Mouse (Mus musculus) spleen, postnatal 10 days (tissue): Measurements from ENCODE around the gene Cend1.
A peak's percentile ranks its signal among the peaks of the same experiment; 100 is the strongest.

Source experiments
- DNase-seq, 2 experiments: peaks; one replicate each; pipeline ENCODE4 v3.0.0; 2021 to 2022; ENCODE audit warnings: low spot score in 2 of 2

Gene Cend1

DNA sequence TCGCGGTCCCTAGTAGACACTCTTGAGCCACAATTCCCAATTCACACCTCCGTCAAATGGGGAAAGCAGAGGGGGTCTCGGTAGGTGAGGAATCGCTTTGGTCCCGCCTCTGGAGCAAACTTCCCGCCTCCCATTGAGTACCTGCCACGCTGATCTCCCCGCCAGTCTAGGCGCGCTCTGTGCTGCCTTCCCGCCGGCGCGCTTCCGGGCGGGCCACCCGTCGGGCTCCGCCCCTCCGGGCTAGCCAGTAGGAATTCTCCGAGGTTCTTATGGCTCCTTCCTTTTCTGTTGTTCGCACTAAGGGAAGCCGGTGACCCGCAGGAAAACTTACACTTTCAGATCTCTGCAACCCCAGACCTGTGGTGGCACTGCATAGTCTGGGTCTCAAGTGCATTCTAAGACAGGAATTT, 14.5 kb upstream of the Cend1 start, which contains the start of gene Pidd1:
Gene Pidd1, minus strand, starts transcription at position 198 of the 410 bp plus-strand sequence.
- DNase-seq: peak in 1 of 2 experiments; percentile 79

DNA sequence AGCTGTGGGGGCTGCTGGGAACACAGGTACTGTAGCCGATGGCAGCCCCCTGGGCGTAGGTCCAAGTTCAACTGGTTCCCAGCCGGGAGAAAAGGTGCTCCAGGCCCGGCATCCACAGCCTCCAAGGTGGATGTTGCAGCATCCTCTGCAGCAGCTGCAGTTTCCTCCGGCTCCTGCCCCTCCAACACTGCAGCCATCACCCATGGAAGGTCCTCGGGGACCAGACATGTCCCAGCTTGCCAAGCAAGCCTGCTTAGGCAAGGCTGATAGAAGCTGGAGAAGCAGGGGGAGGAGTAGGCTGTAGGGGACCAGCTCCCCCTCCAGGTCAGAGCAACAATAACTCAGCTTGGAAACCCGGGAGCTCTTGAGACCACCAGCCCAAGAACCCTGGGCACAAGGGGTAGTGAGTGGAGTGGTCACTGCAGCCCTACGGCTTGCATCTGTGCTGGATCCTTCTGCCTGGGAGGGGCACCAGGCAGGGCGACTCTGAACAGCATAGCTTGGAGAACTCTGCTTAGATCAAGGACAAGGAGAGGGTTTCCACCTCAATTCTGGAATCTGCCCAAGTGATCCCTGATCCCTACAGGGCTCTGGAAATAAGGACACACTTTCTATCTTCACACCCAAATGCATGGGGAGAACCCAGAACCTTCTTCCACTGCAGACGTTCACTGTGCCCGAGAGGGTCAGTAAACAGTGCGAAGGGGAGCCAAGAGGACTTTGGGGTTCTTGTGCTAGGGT, 14.0 kb upstream of the Cend1 start:
- peak; percentile 55 to 62 for DNase-seq

DNA sequence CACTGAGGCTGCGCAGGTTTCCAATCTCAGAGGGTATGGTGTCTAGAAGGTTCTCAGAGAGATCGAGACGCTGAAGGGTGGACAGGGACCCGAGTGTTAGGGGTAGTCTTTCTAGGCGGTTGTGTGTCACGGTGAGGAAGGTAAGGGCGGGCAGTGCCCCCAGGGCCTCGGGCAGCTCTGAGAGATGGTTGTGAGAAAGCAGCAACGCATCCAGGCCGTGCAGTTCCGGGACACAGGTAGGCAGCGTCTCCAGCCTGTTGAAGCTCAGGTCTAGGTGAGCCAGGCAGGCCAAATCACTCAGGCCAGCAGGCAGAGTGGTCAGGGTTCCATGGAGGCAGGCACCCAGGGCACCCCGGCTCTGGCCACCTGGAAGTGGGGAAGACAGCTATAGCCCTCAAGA, 12.9 kb upstream of the Cend1 start:
- peak; percentile 25 to 29 for DNase-seq

GRCm38 (mm10) chr7:141441460-141441859, 12.2 kb upstream of the Cend1 start:
- DNase-seq: peak in 1 of 2 experiments; percentile 19

DNA sequence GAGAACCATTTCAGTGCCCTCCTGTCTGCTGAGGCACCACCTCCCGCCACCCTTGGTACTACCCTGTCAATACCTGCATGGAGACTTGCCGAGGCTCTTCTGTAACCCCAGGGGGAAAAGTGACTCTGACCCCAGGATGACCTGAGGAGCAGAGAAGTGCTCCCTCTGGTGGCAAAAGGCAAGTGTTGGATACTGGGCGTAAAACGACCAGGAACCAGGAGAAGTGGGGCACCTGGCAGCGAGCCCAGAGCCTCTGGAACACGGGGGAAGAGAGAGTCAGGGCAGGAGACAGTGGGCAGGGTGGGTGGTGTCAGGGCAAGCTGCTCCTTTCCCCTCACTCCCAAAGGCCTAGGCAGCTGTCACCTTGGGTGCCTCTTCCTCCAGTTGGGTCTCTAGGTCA, 11.3 kb upstream of the Cend1 start:
- DNase-seq: peak in 1 of 2 experiments; percentile 70

DNA sequence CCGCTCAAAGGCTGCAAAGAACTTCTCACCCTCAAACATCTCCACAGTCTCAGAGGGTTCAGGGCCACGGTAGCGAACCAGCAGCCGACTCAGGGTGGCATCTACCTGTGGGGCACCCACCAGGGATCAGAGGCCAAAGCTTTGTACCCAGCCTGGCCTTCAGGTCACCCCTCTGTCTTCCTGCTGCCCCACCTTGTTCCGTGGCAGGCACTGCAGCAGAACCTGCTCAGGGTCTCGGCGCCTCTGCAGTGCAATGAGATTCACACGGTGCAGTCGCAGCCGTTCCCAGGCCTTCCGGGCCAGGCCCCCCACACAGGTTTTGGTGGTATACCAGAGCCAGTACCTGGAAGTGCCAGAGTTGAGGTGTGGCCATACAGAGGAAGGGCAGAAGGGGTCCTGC, 10.5 kb upstream of the Cend1 start:
- DNase-seq: peak in 1 of 2 experiments; percentile 14

- DNase-seq: peak in 1 of 2 experiments; percentile 14
These were observed 9.9 kb upstream of the Cend1 start for GRCm38 (mm10) chr7:141439140-141439679.

- peak in 1 of 2 experiments; percentile 29 for DNase-seq
These were observed 9.1 kb upstream of the Cend1 start for GRCm38 (mm10) chr7:141438201-141438968.

DNA sequence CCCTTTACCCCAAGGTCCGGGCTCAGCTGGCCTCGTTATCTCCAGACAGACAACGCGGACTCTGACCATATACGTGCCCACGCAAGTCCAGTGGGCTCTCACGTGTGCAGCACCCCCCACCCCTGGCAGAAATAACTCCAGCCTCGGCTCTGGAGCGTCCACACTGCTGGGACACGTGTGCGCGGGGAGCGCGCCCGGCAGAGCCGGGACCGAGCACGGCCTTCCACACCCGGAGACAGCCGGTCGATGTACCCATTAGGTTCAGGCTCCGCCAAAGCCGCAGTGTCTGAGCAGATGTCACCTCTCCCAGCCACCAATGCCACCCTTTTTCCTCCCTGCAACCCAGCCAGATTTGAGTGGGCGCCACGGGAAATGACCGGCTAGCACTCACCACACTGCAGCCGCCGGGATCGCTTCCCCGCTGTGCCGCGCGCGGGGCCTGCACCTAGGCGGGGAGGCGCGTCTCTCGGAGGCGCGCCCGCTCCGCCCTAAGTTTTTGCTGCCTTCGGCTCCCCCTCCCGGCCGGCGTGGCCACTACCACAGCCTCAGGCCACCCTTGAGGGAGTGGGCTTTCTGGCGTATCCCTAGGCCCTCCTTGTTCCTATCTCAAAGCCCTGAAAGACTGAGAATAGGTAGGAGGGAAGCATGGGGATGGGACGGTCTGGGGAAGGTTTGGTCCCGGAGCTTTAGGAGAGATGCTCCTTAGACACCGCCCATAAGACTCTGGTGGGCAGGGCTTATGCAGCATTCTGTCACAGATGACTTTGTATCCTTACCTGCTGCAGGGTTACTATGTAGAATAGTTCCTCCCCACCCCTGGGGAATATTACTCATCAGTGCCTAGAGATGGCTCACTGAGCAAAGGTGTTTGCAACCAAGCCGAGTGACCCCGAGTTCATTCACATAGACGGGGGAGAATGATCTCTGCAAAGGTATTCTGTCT, 8.2 kb upstream of the Cend1 start, which contains the start of gene Slc25a22:
Gene Slc25a22, minus strand, starts transcription at position 715 of the 943 bp plus-strand sequence.
- peak; percentile 83 to 89 for DNase-seq

- peak in 1 of 2 experiments; percentile 14 for DNase-seq
These were observed 7.2 kb upstream of the Cend1 start for GRCm38 (mm10) chr7:141436523-141436892.

GRCm38 (mm10) chr7:141435856-141436522, 6.7 kb upstream of the Cend1 start:
- peak in 1 of 2 experiments; percentile 18 for DNase-seq

DNA sequence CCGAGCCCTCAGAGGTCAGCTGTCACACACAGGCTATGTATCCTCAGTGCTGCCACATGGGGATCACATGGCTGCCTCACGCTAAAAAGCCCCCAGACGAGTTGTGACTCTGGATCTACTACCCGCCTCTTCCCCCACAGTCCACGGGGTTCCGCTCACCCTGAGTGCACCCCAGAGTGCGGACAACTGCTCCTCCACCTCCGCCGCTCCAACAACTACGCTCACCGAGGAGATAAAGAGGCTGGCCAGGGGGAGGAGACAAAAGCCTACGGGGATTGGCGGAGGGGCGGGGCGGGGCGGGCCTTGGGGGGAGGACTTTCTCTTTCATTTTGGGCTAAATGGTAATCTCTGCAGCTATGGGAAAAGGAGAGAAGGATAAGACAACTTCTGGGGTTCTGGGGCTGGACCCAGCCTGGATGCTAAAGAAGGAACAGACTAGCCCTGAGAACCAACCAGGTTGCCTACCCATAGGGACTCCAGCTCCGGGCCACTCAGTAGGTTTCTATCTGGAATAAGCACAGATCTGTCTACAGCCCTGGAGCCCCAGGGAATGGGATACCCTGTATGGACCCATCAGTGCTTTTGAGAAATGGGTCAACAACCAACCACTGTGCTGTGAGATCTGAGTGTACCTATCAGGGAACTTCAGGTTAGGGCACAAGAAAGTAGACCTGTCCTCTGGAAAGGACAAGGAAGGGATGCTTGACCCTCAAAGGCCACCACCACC, 6.0 kb upstream of the Cend1 start:
- peak; percentile 52 to 77 for DNase-seq

- DNase-seq: peak in 1 of 2 experiments; percentile 37
These were observed 5.2 kb upstream of the Cend1 start for GRCm38 (mm10) chr7:141434464-141434863.

DNA sequence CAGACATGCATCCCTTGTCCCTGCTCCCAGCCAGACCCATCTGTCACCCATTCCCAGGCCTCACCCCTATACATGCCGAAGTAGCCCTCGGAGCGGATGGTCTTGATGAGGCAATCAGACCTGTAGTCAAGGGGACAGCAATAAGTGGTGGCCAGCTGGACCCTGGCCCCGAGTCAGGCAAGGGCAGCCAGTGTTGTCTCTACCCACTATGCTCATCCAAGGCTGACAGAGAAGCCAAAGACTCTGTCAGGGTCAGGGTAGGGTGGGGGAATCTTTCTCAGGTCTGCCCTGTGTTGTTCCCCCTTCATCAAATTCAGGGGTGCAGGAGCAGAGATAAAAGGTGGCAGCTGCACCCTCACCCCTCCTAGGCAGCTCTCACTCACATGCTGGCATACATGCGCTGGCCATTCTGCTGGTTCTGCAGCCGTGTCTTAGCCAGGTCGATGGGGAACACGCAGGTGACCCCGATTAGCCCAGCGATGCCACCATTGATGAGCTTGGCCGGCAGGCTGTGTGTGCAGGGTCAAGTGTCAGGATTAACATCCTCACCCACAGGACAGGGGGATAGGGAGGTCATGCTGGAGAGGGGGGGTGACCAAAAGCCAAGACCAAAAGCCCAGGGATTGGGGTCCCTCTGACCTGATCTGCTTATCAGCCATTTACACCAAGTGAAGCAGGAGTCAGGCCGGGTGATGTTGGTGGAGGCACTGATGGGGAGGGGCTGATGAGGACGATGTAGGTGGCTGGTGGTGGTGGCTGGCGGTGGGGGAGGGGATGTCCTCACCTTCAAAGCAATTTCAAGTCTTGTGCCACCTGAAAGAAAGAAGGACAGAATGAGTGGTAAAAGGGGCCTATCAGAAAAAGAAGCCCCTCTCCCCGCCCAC, 4.5 kb upstream of the Cend1 start:
- peak in 1 of 2 experiments; percentile 24 for DNase-seq

GRCm38 (mm10) chr7:141432741-141433516, 3.6 kb upstream of the Cend1 start:
- no peak for DNase-seq

GRCm38 (mm10) chr7:141432186-141432611, 2.9 kb upstream of the Cend1 start:
- DNase-seq: peak in 1 of 2 experiments; percentile 38

GRCm38 (mm10) chr7:141431434-141432185, 2.3 kb upstream of the Cend1 start:
- DNase-seq: peak in 1 of 2 experiments; percentile 15
